Mouse (Mus musculus) gastrocnemius, postnatal 14 days (tissue): Measurements from ENCODE around the gene Dcaf5. TPM values are rescaled to one million over a fixed set of nuclear protein-coding genes. Genes with fewer than 3 reads are reported as not detected.

ENCODE experiments used
- DNase-seq: peaks from one replicate; pipeline ENCODE4 v3.0.0; 2021; ENCODE audit warnings: mixed read lengths
- intact Hi-C: fragments of 180-260 bp; cut with DNase I; formaldehyde crosslinking; loops from one replicate; pipeline ENCODE4 v1.15.1; 2025; ENCODE audit warnings: low total_unique reads
- total RNA-seq, 2 experiments: library from RNA; stranded (reverse); gene quantifications; 2 replicates each; pipeline ENCODE4 v1.2.3; 2021

The Dcaf5 gene
- total RNA-seq, 2 experiments from 2014 or later, result 26.0 to 27.2 TPM

- DNase-seq, result no peak
- intact Hi-C loops, result no loop called here
Observed at GRCm38 (mm10) chr12:80427683-80428082, 8.7 kb downstream of the Dcaf5 start.

GRCm38 (mm10) chr12:80415100-80415499, 21.3 kb downstream of the Dcaf5 start:
- no peak for DNase-seq
- intact Hi-C loops, result no loop called here

GRCm38 (mm10) chr12:80410855-80411254, 25.5 kb downstream of the Dcaf5 start:
- no peak for DNase-seq
- intact Hi-C loops, result no loop called here

GRCm38 (mm10) chr12:80407824-80408223, 28.6 kb downstream of the Dcaf5 start:
- intact Hi-C loops, result no loop called here
- DNase-seq, result no peak

- intact Hi-C loops, result no loop called here
- peak; percentile 16 for DNase-seq
Observed at GRCm38 (mm10) chr12:80406650-80407049, 29.8 kb downstream of the Dcaf5 start.

GRCm38 (mm10) chr12:80404139-80404538, 32.3 kb downstream of the Dcaf5 start:
- intact Hi-C loops, result no loop called here
- DNase-seq, result no peak

- DNase-seq, result no peak
- intact Hi-C loops, result loop anchor here (10.0 kb wide), 1 partner anchor 66 kb away; the partner anchor contains the start of gene Exd2
Observed at GRCm38 (mm10) chr12:80399147-80399546, 37.3 kb downstream of the Dcaf5 start.

GRCm38 (mm10) chr12:80396397-80396796, 40.0 kb downstream of the Dcaf5 start:
- intact Hi-C loops, result loop anchor here (10.0 kb wide), 1 partner anchor 68 kb away; the partner anchor contains the start of gene Exd2
- DNase-seq, result no peak

GRCm38 (mm10) chr12:80395270-80395669, 41.1 kb downstream of the Dcaf5 start:
- no peak for DNase-seq
- intact Hi-C loops, result loop anchor here (10.0 kb wide), 1 partner anchor 70 kb away; the partner anchor contains the start of gene Exd2

- intact Hi-C loops, result loop anchor here (10.0 kb wide), 1 partner anchor 71 kb away; the partner anchor contains the start of gene Exd2
- DNase-seq, result peak; percentile 31
Observed at GRCm38 (mm10) chr12:80394045-80394444, 42.4 kb downstream of the Dcaf5 start.

GRCm38 (mm10) chr12:80389448-80389847, 47.0 kb downstream of the Dcaf5 start:
- DNase-seq, result no peak
- intact Hi-C loops, result loop anchor here (5.0 kb wide), 1 partner anchor 227 kb away; no protein-coding TSS in a partner anchor

- no peak for DNase-seq
- intact Hi-C loops, result loop anchor here (5.0 kb wide), 1 partner anchor 225 kb away; no protein-coding TSS in a partner anchor
Observed at GRCm38 (mm10) chr12:80387326-80387725, 49.1 kb downstream of the Dcaf5 start.

- DNase-seq, result no peak
- intact Hi-C loops, result loop anchor here (2.0 to 5.0 kb wide), 2 partner anchors 51 to 223 kb away; no protein-coding TSS in a partner anchor
Observed at GRCm38 (mm10) chr12:80385361-80385760, 51.0 kb downstream of the Dcaf5 start.

- DNase-seq, result no peak
- intact Hi-C loops, result no loop called here
Observed at GRCm38 (mm10) chr12:80383478-80383877, 52.9 kb downstream of the Dcaf5 start.

- intact Hi-C loops, result no loop called here
- no peak for DNase-seq
Observed at GRCm38 (mm10) chr12:80382794-80383193, 53.6 kb downstream of the Dcaf5 start.

- intact Hi-C loops, result loop anchor here (5.0 to 10.0 kb wide), 3 partner anchors 125 to 223 kb away; no protein-coding TSS in a partner anchor
Observed at GRCm38 (mm10) chr12:80379831-80380457, 56.5 kb downstream of the Dcaf5 start.

GRCm38 (mm10) chr12:80379393-80379792, 57.0 kb downstream of the Dcaf5 start:
- peak; percentile 19 for DNase-seq
- intact Hi-C loops, result loop anchor here (5.0 to 10.0 kb wide), 3 partner anchors 125 to 222 kb away; no protein-coding TSS in a partner anchor

More at GRCm38 (mm10) chr12:80379831-80380457, 56.5 kb downstream of the Dcaf5 start:
- peak; percentile 10 for DNase-seq

- intact Hi-C loops, result loop anchor here (5.0 to 10.0 kb wide), 3 partner anchors 123 to 220 kb away; no protein-coding TSS in a partner anchor
Observed at GRCm38 (mm10) chr12:80377604-80378003, 58.8 kb downstream of the Dcaf5 start.

GRCm38 (mm10) chr12:80375721-80376120, 60.7 kb downstream of the Dcaf5 start:
- DNase-seq, result no peak
- intact Hi-C loops, result loop anchor here (5.0 to 10.0 kb wide), 3 partner anchors 121 to 218 kb away; no protein-coding TSS in a partner anchor

More at GRCm38 (mm10) chr12:80377604-80378003, 58.8 kb downstream of the Dcaf5 start:
- no peak for DNase-seq

- intact Hi-C loops, result loop anchor here (5.0 to 10.0 kb wide), 3 partner anchors 120 to 217 kb away; no protein-coding TSS in a partner anchor
- DNase-seq, result no peak
Observed at GRCm38 (mm10) chr12:80374736-80375135, 61.7 kb downstream of the Dcaf5 start.
